Mouse (Mus musculus) left cerebral cortex, adult 2 months (tissue): ENCODE results near the gene Gm5728. TPM values are rescaled to one million over a fixed set of nuclear protein-coding genes. Genes with fewer than 3 reads are reported as not detected.
"Not testable (repeated sequence)": the region's sequence is repeated elsewhere in the genome, so short reads cannot be mapped to it uniquely, and the experiment has no call there.

Experiments used
- DNase-seq, 2 experiments: peaks; one replicate each; pipeline ENCODE4 v3.0.0; 2021 to 2022; ENCODE audit warnings: low spot score in 2 of 2, mixed read lengths in 1 of 2; ENCODE audit errors: extremely low spot score in 1 of 2
- H3K27ac ChIP-seq: fragments of 200-600 bp; 2 replicates; pipeline ENCODE4 v1.8.1; 2022
- H3K4me3 ChIP-seq: fragments of 200-600 bp; 2 replicates; pipeline ENCODE4 v1.8.1; 2022
- intact Hi-C: fragments of 180-260 bp; cut with DNase I; formaldehyde crosslinking; loops from one replicate; pipeline ENCODE4 v1.15.1; 2025
- long read RNA-seq, 2 experiments: library from polyadenylated mRNA; stranded (forward); transcript quantifications; one replicate each; pipeline ENCODE4 v2.0.0; 2021; ENCODE audit warnings: borderline mapping rate in 2 of 2
- total RNA-seq, 2 experiments: library from RNA; stranded (reverse); gene quantifications; 2 replicates each; pipeline ENCODE4 v1.2.3; 2021

Gene Gm5728
- total RNA-seq: not detected
- long read RNA-seq, experiment 1: 0 reads
- long read RNA-seq, experiment 2: 0 reads

DNA sequence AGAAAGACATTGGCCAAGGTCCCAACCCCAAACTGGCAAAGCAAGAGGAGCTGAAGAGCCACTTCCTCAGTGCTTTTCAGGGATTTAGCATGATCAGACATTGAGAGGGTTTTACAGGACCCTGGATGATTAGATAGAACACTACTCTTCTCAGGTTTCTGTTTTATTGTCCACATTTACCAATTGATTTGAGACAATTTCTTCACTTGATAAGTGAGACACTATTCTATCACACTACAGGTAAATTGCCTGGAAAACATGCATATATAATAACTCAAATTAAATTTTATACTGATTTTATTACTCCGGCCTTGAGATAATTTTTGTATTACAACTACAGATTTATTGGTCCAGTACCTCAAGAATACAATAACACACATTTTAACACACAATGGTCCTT, at the start of gene Gm5728:
Gene Gm5728 (minus strand): TSS at position 101 of the 400 bp plus-strand sequence.
- H3K27ac ChIP-seq, intact Hi-C loops, H3K4me3 ChIP-seq, DNase-seq: not testable (repeated sequence)

DNA sequence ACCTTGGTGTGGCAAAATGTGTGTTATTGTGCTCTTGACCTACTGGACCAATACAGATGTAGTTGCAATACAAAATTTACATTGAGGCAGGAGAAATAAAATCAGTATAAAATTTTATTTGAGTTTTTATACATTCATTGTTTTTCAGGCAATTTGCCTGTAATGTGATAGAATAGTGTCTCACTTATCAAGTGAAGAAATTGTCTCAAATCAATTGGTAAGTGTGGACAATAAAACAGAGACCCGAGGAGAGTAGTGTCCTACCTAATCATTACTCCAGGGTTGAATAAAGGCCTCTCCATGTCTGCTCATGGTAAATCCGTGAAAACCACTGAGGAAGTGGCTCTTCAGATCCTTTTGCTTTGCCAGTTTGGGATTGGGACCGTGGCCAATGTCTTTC, 42.4 kb upstream of the Gm5728 start, which contains the start of gene Vmn1r100:
Gene Vmn1r100 (plus strand): TSS at position 301 of the 400 bp plus-strand sequence.
- H3K4me3 ChIP-seq, intact Hi-C loops, DNase-seq, H3K27ac ChIP-seq: not testable (repeated sequence)

DNA sequence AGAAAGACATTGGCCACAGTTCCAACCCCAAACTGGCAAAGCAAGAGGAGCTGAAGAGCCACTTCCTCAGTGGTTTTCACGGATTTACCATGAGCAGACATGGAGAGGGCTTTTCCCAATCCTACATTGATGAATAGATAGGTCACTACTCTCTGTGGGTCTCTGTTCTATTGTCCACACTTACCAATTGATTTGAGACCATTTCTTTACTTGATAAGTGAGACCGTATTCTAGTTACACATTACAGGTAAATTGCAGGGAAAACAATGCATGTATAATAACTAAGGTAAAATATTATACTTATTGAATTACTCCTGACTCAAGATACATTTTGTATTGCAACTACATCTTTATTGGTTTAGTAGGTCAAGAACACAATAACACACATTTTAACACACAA, 41.2 kb downstream of the Gm5728 start, which contains the start of gene Gm4133:
Gene Gm4133 (minus strand): TSS at position 101 of the 400 bp plus-strand sequence.
- intact Hi-C loops, DNase-seq, H3K4me3 ChIP-seq, H3K27ac ChIP-seq: not testable (repeated sequence)

Other genes starting within 250 kb of the Gm5728 start
- gene Vmn1r93, start 236.3 kb downstream of the Gm5728 start, total RNA-seq: not detected
- not detected for gene Vmn1r94, start 207.0 kb downstream of the Gm5728 start, total RNA-seq
- gene Vmn1r95, start 181.7 kb downstream of the Gm5728 start, total RNA-seq: not detected
- not detected for gene Gm6164, start 169.8 kb downstream of the Gm5728 start, total RNA-seq
- not detected for gene Gm4498, start 141.6 kb downstream of the Gm5728 start, total RNA-seq
- gene Gm5890, start 112.6 kb downstream of the Gm5728 start, total RNA-seq: not detected
- not detected for gene Gm4133, start 41.3 kb downstream of the Gm5728 start, total RNA-seq
- not detected for gene Vmn1r100, start 42.5 kb upstream of the Gm5728 start, total RNA-seq
- not detected for gene Vmn1r101, start 67.2 kb upstream of the Gm5728 start, total RNA-seq
- not detected for gene Gm10670, start 99.5 kb upstream of the Gm5728 start, total RNA-seq
- not detected for gene Vmn1r103, start 135.1 kb upstream of the Gm5728 start, total RNA-seq
- not detected for gene Vmn1r104, start 158.4 kb upstream of the Gm5728 start, total RNA-seq
- not detected for gene Gm5726, start 170.3 kb upstream of the Gm5728 start, total RNA-seq
- not detected for gene Gm4141, start 200.8 kb upstream of the Gm5728 start, total RNA-seq
- gene Gm4513, start 223.6 kb upstream of the Gm5728 start, total RNA-seq: not detected